8 mouse cellular contexts compared by ENCODE assay signal in genomic region chr12:111746091-111746490, GRCm38 (mm10). TPM values are rescaled to one million over a fixed set of nuclear protein-coding genes. Genes with fewer than 3 reads are reported as not detected.
A peak's percentile ranks its signal among the peaks of the same experiment; 100 is the strongest.
DNase-seq lines count a peak whose midpoint lies in the region; ATAC-seq and TF ChIP-seq lines count a peak whose summit lies in the region.

No protein-coding gene starts in this region.

- WGBS in forebrain, postnatal 0 days, result 66% methylated on average over 5 of the region's 5 CpGs
- WGBS in forebrain, embryonic 16.5 days, result 79% methylated on average over 5 of the region's 5 CpGs
- 32% methylated on average over 5 of the region's 5 CpGs for WGBS in stomach, embryonic 16.5 days

- H3K9ac ChIP-seq in forebrain, postnatal 0 days, result no peak overlapping the region
- H3K9ac ChIP-seq in forebrain, embryonic 16.5 days (replicated peaks; ENCODE audit: low read depth, low read length), result no peak overlapping the region
- peak overlapping the region; percentile 46; the same call in 1 of the 2 replicates for H3K9ac ChIP-seq in stomach, embryonic 16.5 days (ENCODE audit: low read length)

- H3K4me3 ChIP-seq in forebrain, postnatal 0 days (ENCODE audit: low read depth, low read length), result no peak overlapping the region
- no peak overlapping the region for H3K4me3 ChIP-seq in forebrain, embryonic 16.5 days (replicated peaks; ENCODE audit: low read length)
- H3K4me3 ChIP-seq in stomach, embryonic 16.5 days (replicated peaks; ENCODE audit: low read length), result no peak overlapping the region

- ATAC-seq in forebrain, postnatal 0 days, result peak; percentile 62
- no peak for ATAC-seq in forebrain, embryonic 16.5 days
- peak; percentile 34 for ATAC-seq in granulocyte monocyte progenitor cell, adult 5-6 weeks (replicated peaks; ENCODE audit: poor library complexity, severe bottlenecking)
- peak; percentile 90 for ATAC-seq in stomach, embryonic 16.5 days (ENCODE audit: insufficient read depth, low FRiP score)

- no peaks in the 10 kb centered on the region for H3K36me3 ChIP-seq in forebrain, postnatal 0 days (ENCODE audit: insufficient read depth)
- H3K36me3 ChIP-seq in forebrain, embryonic 16.5 days (ENCODE audit: control insufficient read depth, insufficient read depth), result no peaks in the 10 kb centered on the region
- H3K36me3 ChIP-seq in stomach, embryonic 16.5 days (ENCODE audit: control insufficient read depth, insufficient read depth, low read length), result no peaks in the 10 kb centered on the region

- no peaks in the 10 kb centered on the region for H3K4me1 ChIP-seq in forebrain, postnatal 0 days (ENCODE audit: insufficient read depth)
- H3K4me1 ChIP-seq in forebrain, embryonic 16.5 days (replicated peaks; ENCODE audit: control insufficient read depth, insufficient read depth, low read length), result no peaks in the 10 kb centered on the region
- H3K4me1 ChIP-seq in stomach, embryonic 16.5 days (ENCODE audit: control insufficient read depth, insufficient read depth, low read length), result peaks cover 29% of the 10 kb centered on the region

- H3K27me3 ChIP-seq in forebrain, postnatal 0 days (ENCODE audit: insufficient read depth, low read length), result no peaks in the 10 kb centered on the region
- no peaks in the 10 kb centered on the region for H3K27me3 ChIP-seq in forebrain, embryonic 16.5 days (replicated peaks; ENCODE audit: control insufficient read depth, insufficient read depth, low read length)
- H3K27me3 ChIP-seq in stomach, embryonic 16.5 days (ENCODE audit: control insufficient read depth, insufficient read depth, low read length), result no peaks in the 10 kb centered on the region

- no peak for TF ChIP-seq CTCF in forebrain, postnatal 0 days (IDR thresholded peaks at IDR 0.05; ENCODE audit: low read depth)

- H3K27ac ChIP-seq in forebrain, postnatal 0 days (ENCODE audit: low read depth, low read length), result no peak overlapping the region
- no peak overlapping the region for H3K27ac ChIP-seq in forebrain, embryonic 16.5 days (ENCODE audit: low read length)
- H3K27ac ChIP-seq in stomach, embryonic 16.5 days (ENCODE audit: low read length), result peak overlapping the region; percentile 82

- no peak overlapping the region for H3K4me2 ChIP-seq in forebrain, postnatal 0 days (ENCODE audit: low read depth)
- H3K4me2 ChIP-seq in forebrain, embryonic 16.5 days (ENCODE audit: low read length), result no peak overlapping the region
- peak overlapping the region; percentile 18 for H3K4me2 ChIP-seq in stomach, embryonic 16.5 days (ENCODE audit: low read depth, low read length)

- H3K9me3 ChIP-seq in forebrain, postnatal 0 days (ENCODE audit: low read length), result no peaks in the 10 kb centered on the region
- H3K9me3 ChIP-seq in forebrain, embryonic 16.5 days (ENCODE audit: control insufficient read depth, low read length), result no peaks in the 10 kb centered on the region
- no peaks in the 10 kb centered on the region for H3K9me3 ChIP-seq in stomach, embryonic 16.5 days (replicated peaks; ENCODE audit: control insufficient read depth, low read length)

- DNase-seq in forebrain, postnatal 0 days, result no peak
- DNase-seq in T-cell, adult 2 months (ENCODE audit: low spot score), result peak; percentile 28
- peak; percentile 55 to 58 for DNase-seq in kidney, adult 8-10 months
- DNase-seq in lung, postnatal 14 days, result peak; percentile 81
- no peak for DNase-seq in frontal cortex, postnatal 14 days (ENCODE audit: low spot score in 2 of 2)

RNA-seq across cellular contexts. Expression of gene Klc1, which starts 12.6 kb away (rescaled TPM):
- 596 and 608 TPM in 2 replicates for total RNA-seq in forebrain, postnatal 0 days (2014; rRNA removed)
- polyA plus RNA-seq in forebrain, postnatal 0 days (2015; fragmentation: Nextera tagmentation; extraction: Ambion mirVana), result 592 and 640 TPM in 2 replicates
- 460 and 493 TPM in 2 replicates for polyA plus RNA-seq in forebrain, embryonic 16.5 days (2015; fragmentation: Nextera tagmentation; extraction: Ambion mirVana)
- total RNA-seq in granulocyte monocyte progenitor cell, adult 5-6 weeks (2014; fragmentation: Nextera tagmentation), result 45.3 and 48.2 TPM in 2 replicates
- 26.7 and 42.1 TPM in 2 replicates for total RNA-seq in granulocyte monocyte progenitor cell, adult 5-6 weeks (2017)
- polyA plus RNA-seq in stomach, embryonic 16.5 days (2015; fragmentation: Nextera tagmentation; extraction: Ambion mirVana), result 90.8 and 96.1 TPM in 2 replicates

RNA-seq across cellular contexts. Expression of gene Apopt1, which starts 33.0 kb away (rescaled TPM):
- 27.8 and 30.1 TPM in 2 replicates for total RNA-seq in forebrain, postnatal 0 days (2014; rRNA removed)
- polyA plus RNA-seq in forebrain, postnatal 0 days (2015; fragmentation: Nextera tagmentation; extraction: Ambion mirVana), result 52.7 and 59.8 TPM in 2 replicates
- 47.2 and 48.3 TPM in 2 replicates for polyA plus RNA-seq in forebrain, embryonic 16.5 days (2015; fragmentation: Nextera tagmentation; extraction: Ambion mirVana)
- 49.6 and 51.3 TPM in 2 replicates for total RNA-seq in granulocyte monocyte progenitor cell, adult 5-6 weeks (2014; fragmentation: Nextera tagmentation)
- total RNA-seq in granulocyte monocyte progenitor cell, adult 5-6 weeks (2017), result 57.2 and 60.9 TPM in 2 replicates
- 43.0 and 47.0 TPM in 2 replicates for polyA plus RNA-seq in stomach, embryonic 16.5 days (2015; fragmentation: Nextera tagmentation; extraction: Ambion mirVana)

RNA-seq across cellular contexts. Expression of gene Bag5, which starts 33.0 kb away (rescaled TPM):
- total RNA-seq in forebrain, postnatal 0 days (2014; rRNA removed), result 50.6 and 54.2 TPM in 2 replicates
- polyA plus RNA-seq in forebrain, postnatal 0 days (2015; fragmentation: Nextera tagmentation; extraction: Ambion mirVana), result 60.7 and 71.2 TPM in 2 replicates
- polyA plus RNA-seq in forebrain, embryonic 16.5 days (2015; fragmentation: Nextera tagmentation; extraction: Ambion mirVana), result 70.8 and 71.5 TPM in 2 replicates
- 28.0 and 32.0 TPM in 2 replicates for total RNA-seq in granulocyte monocyte progenitor cell, adult 5-6 weeks (2014; fragmentation: Nextera tagmentation)
- total RNA-seq in granulocyte monocyte progenitor cell, adult 5-6 weeks (2017), result 33.3 and 41.2 TPM in 2 replicates
- 49.3 and 51.6 TPM in 2 replicates for polyA plus RNA-seq in stomach, embryonic 16.5 days (2015; fragmentation: Nextera tagmentation; extraction: Ambion mirVana)

Comparison
In these comparisons a context has a peak if more than half of its experiments do, and no peak if none do; other contexts are left out.
1. DNase-seq: peak in T-cell, adult 2 months (single experiment), kidney, adult 8-10 months (2 of 2) and lung, postnatal 14 days (single experiment); none in forebrain, postnatal 0 days (single experiment) and frontal cortex, postnatal 14 days (0 of 2).